Mouse (Mus musculus) cerebellum, adult 2 months (tissue): ENCODE results near the gene Cebpzos.

Experiments
- CTCF ChIP-seq: fragments of 200-500 bp; IDR thresholded peaks from 2 replicates; pipeline ENCODE4 v1.5.1; 2011; ENCODE audit warnings: low read depth, mild to moderate bottlenecking, control low read depth, low read length, moderate library complexity, borderline replicate concordance; ENCODE audit not compliant: insufficient read depth
- POLR2A ChIP-seq: fragments of 200-500 bp; IDR thresholded peaks from 2 replicates; pipeline ENCODE4 v1.6.1; 2011; ENCODE audit warnings: low read length, control low read depth, borderline replicate concordance; ENCODE audit not compliant: insufficient read depth

DNA sequence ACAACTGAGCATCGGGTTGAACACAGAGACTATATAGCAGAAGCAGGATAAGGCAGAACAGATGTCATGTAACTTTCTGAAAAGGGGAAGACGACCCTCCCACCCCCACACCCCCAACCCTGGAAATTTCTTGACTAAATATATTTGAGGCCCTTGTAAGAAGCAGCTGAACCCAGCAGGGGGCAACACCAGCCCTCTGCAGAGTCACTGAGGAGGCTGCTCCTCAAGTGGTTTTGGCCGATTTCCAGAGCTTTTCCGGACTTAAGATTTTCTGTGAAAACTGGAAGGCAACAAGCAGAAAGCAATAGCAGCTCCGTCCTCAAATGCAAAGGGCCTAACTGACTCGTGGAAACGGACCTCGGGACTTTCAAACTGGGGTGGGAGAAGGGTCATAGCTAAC is 20.9 kb upstream of the Cebpzos start:
- TF ChIP-seq CTCF (no peak), POLR2A (no peak)
